Mouse (Mus musculus): Measurements from ENCODE around the gene Pdpn. TPM values are rescaled to one million over a fixed set of nuclear protein-coding genes. Genes with fewer than 3 reads are reported as not detected.

Gene Pdpn
- polyA plus RNA-seq, 1 experiment from 2014 or later = 29.7 TPM

GRCm38 (mm10) chr4:143231110-143231509 lies 68.3 kb downstream of the Pdpn start:
- Histone ChIP-seq H3K4me2 (no peak overlapping the region), H3K4me1 (no peaks in the 10 kb centered on the region), H3K36me3 (no peaks in the 10 kb centered on the region), H3K9me3 (no peaks in the 10 kb centered on the region), H3K27ac (no peak overlapping the region), H3K9ac (no peak overlapping the region), H3K4me3 (replicated peaks) (no peak overlapping the region), H3K27me3 (replicated peaks) (no peaks in the 10 kb centered on the region)
- ATAC-seq (ENCODE audit: insufficient read depth, low FRiP score, low read depth) = no peak
- WGBS = 60% methylated on average over 3 of the region's 3 CpGs

- WGBS = 58% methylated on average over 5 of the region's 5 CpGs
- Histone ChIP-seq H3K4me1 (no peaks in the 10 kb centered on the region), H3K9ac (no peak overlapping the region), H3K27ac (no peak overlapping the region), H3K27me3 (replicated peaks) (no peaks in the 10 kb centered on the region), H3K4me3 (replicated peaks) (no peak overlapping the region), H3K4me2 (no peak overlapping the region), H3K9me3 (no peaks in the 10 kb centered on the region), H3K36me3 (no peaks in the 10 kb centered on the region)
- ATAC-seq (ENCODE audit: insufficient read depth, low FRiP score, low read depth) = no peak
Measured at GRCm38 (mm10) chr4:143227976-143228375, 71.4 kb downstream of the Pdpn start.

- Histone ChIP-seq H3K4me3 (replicated peaks) (no peak overlapping the region), H3K4me2 (no peak overlapping the region), H3K27ac (no peak overlapping the region), H3K27me3 (replicated peaks) (no peaks in the 10 kb centered on the region), H3K36me3 (no peaks in the 10 kb centered on the region), H3K9ac (no peak overlapping the region), H3K4me1 (no peaks in the 10 kb centered on the region), H3K9me3 (no peaks in the 10 kb centered on the region)
- 46% methylated on average over 9 of the region's 9 CpGs for WGBS
- no peak for ATAC-seq (ENCODE audit: insufficient read depth, low FRiP score, low read depth)
Measured at GRCm38 (mm10) chr4:143225886-143226285, 73.5 kb downstream of the Pdpn start.

GRCm38 (mm10) chr4:143219316-143219751 lies 80.0 kb downstream of the Pdpn start:
- WGBS = 42% methylated on average over 9 of the region's 9 CpGs
- no peak overlapping the region for H3K4me2 ChIP-seq
- no peak overlapping the region for H3K27ac ChIP-seq
- H3K9me3 ChIP-seq = no peaks in the 10 kb centered on the region
- ATAC-seq (ENCODE audit: insufficient read depth, low FRiP score, low read depth) = no peak
- no peak overlapping the region for H3K9ac ChIP-seq
- no peaks in the 10 kb centered on the region for H3K27me3 ChIP-seq (replicated peaks)
- no peak overlapping the region for H3K4me3 ChIP-seq (replicated peaks)
- no peaks in the 10 kb centered on the region for H3K4me1 ChIP-seq
- no peaks in the 10 kb centered on the region for H3K36me3 ChIP-seq

GRCm38 (mm10) chr4:143218858-143219257 lies 80.5 kb downstream of the Pdpn start:
- Histone ChIP-seq H3K27ac (no peak overlapping the region), H3K4me1 (no peaks in the 10 kb centered on the region), H3K36me3 (no peaks in the 10 kb centered on the region), H3K27me3 (replicated peaks) (no peaks in the 10 kb centered on the region), H3K4me2 (no peak overlapping the region), H3K9me3 (no peaks in the 10 kb centered on the region), H3K4me3 (replicated peaks) (no peak overlapping the region), H3K9ac (no peak overlapping the region)
- WGBS = 79% methylated on average over 2 of the region's 2 CpGs
- no peak for ATAC-seq (ENCODE audit: insufficient read depth, low FRiP score, low read depth)

Other genes with a start within 250 kb of the Pdpn start
- gene Prdm2, start 86.6 kb downstream of the Pdpn start, polyA plus RNA-seq (2015; fragmentation: Nextera tagmentation; extraction: Ambion mirVana) = 11.1 and 11.6 TPM in 2 replicates
- 0.18 TPM in 1 of 2 replicates, not detected in the other for gene Lrrc38, start 50.2 kb upstream of the Pdpn start, polyA plus RNA-seq (2015; fragmentation: Nextera tagmentation; extraction: Ambion mirVana)
- gene Pramel1, start 94.9 kb upstream of the Pdpn start, polyA plus RNA-seq (2015; fragmentation: Nextera tagmentation; extraction: Ambion mirVana) = not detected in 2 replicates
- 14.6 and 15.3 TPM in 2 replicates for gene Pramef8, start 112.9 kb upstream of the Pdpn start, polyA plus RNA-seq (2015; fragmentation: Nextera tagmentation; extraction: Ambion mirVana)
- not detected in 2 replicates for gene Oog4, start 150.8 kb upstream of the Pdpn start, polyA plus RNA-seq (2015; fragmentation: Nextera tagmentation; extraction: Ambion mirVana)
- gene Gm13043, start 211.8 kb upstream of the Pdpn start, polyA plus RNA-seq (2015; fragmentation: Nextera tagmentation; extraction: Ambion mirVana) = not detected in 2 replicates
- gene Gm13040, start 236.4 kb upstream of the Pdpn start, polyA plus RNA-seq (2015; fragmentation: Nextera tagmentation; extraction: Ambion mirVana) = not detected in 2 replicates

Measured in stomach, embryonic 15.5 days (tissue).